In the genomic region with DNA sequence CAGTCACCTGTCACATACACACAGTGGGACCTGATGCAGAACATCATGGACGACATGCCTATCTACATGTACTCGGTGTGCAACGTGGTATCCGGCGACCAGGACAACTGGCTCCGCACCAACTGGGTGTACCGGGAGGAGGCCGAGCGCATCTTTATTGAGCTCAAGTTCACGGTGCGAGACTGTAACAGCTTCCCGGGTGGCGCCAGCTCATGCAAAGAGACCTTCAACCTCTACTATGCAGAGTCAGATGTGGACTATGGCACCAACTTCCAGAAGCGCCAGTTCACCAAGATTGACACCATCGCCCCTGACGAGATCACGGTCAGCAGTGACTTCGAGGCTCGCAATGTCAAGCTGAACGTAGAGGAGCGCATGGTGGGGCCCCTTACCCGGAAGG, we compare ENCODE assay signal across 29 mouse cellular contexts. TPM values are rescaled to one million over a fixed set of nuclear protein-coding genes. Genes with fewer than 3 reads are reported as not detected.
DNase-seq lines count a peak whose midpoint lies in the region; TF ChIP-seq lines count a peak whose summit lies in the region.
"Had no signal": no experiment of that assay in that cellular context is flagged by ENCODE, and none has a peak within 500 bp of the region (broad histone marks: within the 10 kb centered on the region; RNA-seq: fewer than 3 reads in every experiment).

No protein-coding gene starts in this region.

- TF ChIP-seq POLR2A in kidney, adult 2 months (IDR thresholded peaks at IDR 0.05; ENCODE audit: low read depth, low read length), result no peak

- DNase-seq in heart, embryonic 10.5 days (ENCODE audit: low spot score), result no peak
- no peak for DNase-seq in heart, postnatal 4 days
- peak; percentile 89 for DNase-seq in kidney, adult 2 months
- DNase-seq in kidney, postnatal 14 days, result peak; percentile 77
- no peak for DNase-seq in cerebellum, adult 11 months
- DNase-seq in c-Kit-positive CD71-positive TER-119-positive erythroid progenitor cells, embryonic 14.5 days (ENCODE audit: low spot score), result no peak
- DNase-seq in cerebellum, postnatal 10 days, result no peak
- DNase-seq: cerebellum, adult 11-12 months; cerebellum, postnatal 14 days; forebrain, postnatal 0 days; retina, postnatal 1 day; right cerebral cortex, postnatal 25 days; spleen, adult 18-20 months; thymus, postnatal 14 days had no signal

- no peak overlapping the region for H3K4me3 ChIP-seq in heart, embryonic 10.5 days
- H3K4me3 ChIP-seq in E14TG2a.4 (replicated peaks; ENCODE audit: low read length), result peak overlapping the region; percentile 60
- no peak overlapping the region for H3K4me3 ChIP-seq in kidney, adult 2 months (ENCODE audit: insufficient read depth, low read depth, low read length)
- H3K4me3 ChIP-seq: embryonic facial prominence, embryonic 15.5 days; forebrain, embryonic 12.5 days; heart, embryonic 15.5 days; limb, embryonic 10.5 days; limb, embryonic 15.5 days; lung, embryonic 15.5 days; midbrain, embryonic 10.5 days; midbrain, embryonic 15.5 days; neural tube, embryonic 15.5 days had no signal

- H3K36me3 ChIP-seq in heart, embryonic 10.5 days, result peaks cover 17% of the 10 kb centered on the region
- H3K36me3 ChIP-seq in E14TG2a.4 (ENCODE audit: insufficient read depth, low read length), result peaks cover 94% of the 10 kb centered on the region
- no peaks in the 10 kb centered on the region for H3K36me3 ChIP-seq in kidney, adult 2 months (ENCODE audit: control insufficient read depth, insufficient read depth, low read length)
- H3K36me3 ChIP-seq: embryonic facial prominence, embryonic 15.5 days; forebrain, embryonic 12.5 days; midbrain, embryonic 15.5 days; neural tube, embryonic 15.5 days had no signal

- no peak for TF ChIP-seq CTCF in E14TG2a.4 (conservative IDR thresholded peaks at IDR 0.05; ENCODE audit: low read length)
- TF ChIP-seq CTCF in kidney, adult 2 months (conservative IDR thresholded peaks at IDR 0.05; ENCODE audit: insufficient read depth, insufficient read length, low read depth, low read length), result no peak

- H3K27me3 ChIP-seq in heart, embryonic 10.5 days (ENCODE audit: insufficient read depth, poor library complexity, severe bottlenecking), result peaks cover 10% of the 10 kb centered on the region
- H3K27me3 ChIP-seq in E14TG2a.4 (ENCODE audit: insufficient read depth, low read length), result no peaks in the 10 kb centered on the region
- H3K27me3 ChIP-seq in kidney, adult 2 months (replicated peaks; ENCODE audit: control insufficient read depth, insufficient read depth, low read length), result no peaks in the 10 kb centered on the region
- H3K27me3 ChIP-seq: embryonic facial prominence, embryonic 15.5 days; heart, embryonic 15.5 days; Patski had no signal

- no peaks in the 10 kb centered on the region for H3K9me3 ChIP-seq in heart, embryonic 10.5 days
- H3K9me3 ChIP-seq in E14TG2a.4 (ENCODE audit: low read length), result no peaks in the 10 kb centered on the region
- H3K9me3 ChIP-seq: embryonic facial prominence, embryonic 15.5 days; forebrain, embryonic 12.5 days; heart, embryonic 15.5 days; limb, embryonic 10.5 days; limb, embryonic 15.5 days; lung, embryonic 15.5 days; midbrain, embryonic 10.5 days; midbrain, embryonic 15.5 days; neural tube, embryonic 15.5 days had no signal

- 90% methylated on average over 22 of the region's 22 CpGs for WGBS in heart, embryonic 10.5 days
- 59% methylated on average over 22 of the region's 22 CpGs for WGBS in kidney, adult 2 months

- peak overlapping the region; percentile 93; the same call in 1 of the 2 replicates for H3K27ac ChIP-seq in heart, embryonic 10.5 days
- no peak overlapping the region for H3K27ac ChIP-seq in kidney, adult 2 months (ENCODE audit: insufficient read depth, low read depth, low read length)
- H3K27ac ChIP-seq: embryonic facial prominence, embryonic 15.5 days; forebrain, embryonic 12.5 days; hindbrain, embryonic 14.5 days; limb, embryonic 10.5 days; limb, embryonic 15.5 days; liver, embryonic 14.5 days; midbrain, embryonic 15.5 days; neural tube, embryonic 15.5 days had no signal

- H3K4me1 ChIP-seq in heart, embryonic 10.5 days, result peaks cover 94% of the 10 kb centered on the region
- peaks cover 99% of the 10 kb centered on the region for H3K4me1 ChIP-seq in E14TG2a.4 (replicated peaks; ENCODE audit: low read depth, low read length)
- peaks cover 35% of the 10 kb centered on the region for H3K4me1 ChIP-seq in kidney, adult 2 months (ENCODE audit: control insufficient read depth, insufficient read depth, low read length)

RNA-seq across cellular contexts. Expression of a gene that starts 7.3 kb away (rescaled TPM):
- 5.2 and 6.3 TPM in 2 replicates for polyA plus RNA-seq in heart, embryonic 10.5 days (2016; fragmentation: Nextera tagmentation; extraction: Ambion mirVana)
- total RNA-seq in heart, postnatal 4 days (2021), result 10 to 100 TPM; 10.1 to 10.9 TPM
- 8.1 and 9.6 TPM in 2 replicates for polyA plus RNA-seq in kidney, adult 2 months (2012; rRNA removed)

RNA-seq across cellular contexts. Expression of a gene that starts 59.6 kb away (rescaled TPM):
- 0.62 and 1.2 TPM in 2 replicates for polyA plus RNA-seq in heart, embryonic 10.5 days (2016; fragmentation: Nextera tagmentation; extraction: Ambion mirVana)
- total RNA-seq in heart, postnatal 4 days (2021), result under 1 TPM; 0.43 to 0.62 TPM
- 1.8 and 2.0 TPM in 2 replicates for polyA plus RNA-seq in kidney, adult 2 months (2012; rRNA removed)
- total RNA-seq: megakaryocyte progenitor cell, adult 5-6 weeks; MEL had no signal

Comparison
In these comparisons a context has a peak if more than half of its experiments do, and no peak if none do; other contexts are left out.
1. DNase-seq: peak in kidney, adult 2 months (single experiment) and kidney, postnatal 14 days (single experiment); none in heart, embryonic 10.5 days (single experiment), heart, postnatal 4 days (single experiment), cerebellum, adult 11 months (single experiment), c-Kit-positive CD71-positive TER-119-positive erythroid progenitor cells, embryonic 14.5 days (single experiment) and cerebellum, postnatal 10 days (0 of 2).